Mouse (Mus musculus) thymus, postnatal 4 days (tissue): ENCODE results near the gene Snx27.

ENCODE experiments used
- DNase-seq: peaks from one replicate; pipeline ENCODE4 v3.0.0; 2021

The Snx27 gene

GRCm38 (mm10) chr3:94582456-94582891 lies at the start of gene Snx27:
Gene Snx27 (minus strand): TSS chr3:94582716.
- DNase-seq: peak; percentile 92

GRCm38 (mm10) chr3:94629876-94630275 lies 47.4 kb upstream of the Snx27 start:
- no peak for DNase-seq

GRCm38 (mm10) chr3:94628712-94629111 lies 46.2 kb upstream of the Snx27 start:
- DNase-seq: no peak

- no peak for DNase-seq
Measured at GRCm38 (mm10) chr3:94624281-94624680, 41.8 kb upstream of the Snx27 start.

- no peak for DNase-seq
Measured at GRCm38 (mm10) chr3:94622550-94622949, 40.0 kb upstream of the Snx27 start.

GRCm38 (mm10) chr3:94621740-94622507 lies 39.4 kb upstream of the Snx27 start:
- no peak for DNase-seq

GRCm38 (mm10) chr3:94616717-94617116 lies 34.2 kb upstream of the Snx27 start:
- peak; percentile 64 for DNase-seq

- DNase-seq: no peak
Measured at GRCm38 (mm10) chr3:94613258-94613878, 30.9 kb upstream of the Snx27 start.

GRCm38 (mm10) chr3:94612274-94612673 lies 29.8 kb upstream of the Snx27 start:
- no peak for DNase-seq

- DNase-seq: no peak
Measured at GRCm38 (mm10) chr3:94611834-94612233, 29.3 kb upstream of the Snx27 start.

- DNase-seq: no peak
Measured at GRCm38 (mm10) chr3:94611343-94611742, 28.8 kb upstream of the Snx27 start.

- DNase-seq: no peak
Measured at GRCm38 (mm10) chr3:94610581-94610980, 28.1 kb upstream of the Snx27 start.

GRCm38 (mm10) chr3:94609621-94610020 lies 27.1 kb upstream of the Snx27 start:
- no peak for DNase-seq

- peak; percentile 78 for DNase-seq
Measured at GRCm38 (mm10) chr3:94601959-94602358, 19.4 kb upstream of the Snx27 start.

GRCm38 (mm10) chr3:94597224-94597779 lies 14.8 kb upstream of the Snx27 start:
- DNase-seq: no peak

- DNase-seq: no peak
Measured at GRCm38 (mm10) chr3:94595871-94596287, 13.4 kb upstream of the Snx27 start.

GRCm38 (mm10) chr3:94591066-94591465 lies 8.6 kb upstream of the Snx27 start:
- no peak for DNase-seq

GRCm38 (mm10) chr3:94587962-94588361 lies 5.4 kb upstream of the Snx27 start:
- DNase-seq: no peak

- no peak for DNase-seq
Measured at GRCm38 (mm10) chr3:94582944-94583343, 428 bp upstream of the Snx27 start.

GRCm38 (mm10) chr3:94581793-94582455 lies 592 bp downstream of the Snx27 start:
- DNase-seq: no peak

- DNase-seq: peak; percentile 31
Measured at GRCm38 (mm10) chr3:94581138-94581780, 1.3 kb downstream of the Snx27 start.

- no peak for DNase-seq
Measured at GRCm38 (mm10) chr3:94574506-94574905, 8.0 kb downstream of the Snx27 start.

- DNase-seq: no peak
Measured at GRCm38 (mm10) chr3:94567242-94567641, 15.3 kb downstream of the Snx27 start.
